Mouse (Mus musculus) gastrocnemius, adult 18-20 months (tissue): ENCODE measurements around the gene Doc2b. TPM values are rescaled to one million over a fixed set of nuclear protein-coding genes. Genes with fewer than 3 reads are reported as not detected.

ENCODE experiments used
- DNase-seq: peaks from one replicate; pipeline ENCODE4 v3.0.0; 2021; ENCODE audit warnings: low spot score
- total RNA-seq, 2 experiments: library from RNA; stranded (reverse); gene quantifications; 2 replicates each; pipeline ENCODE4 v1.2.3; 2021

Doc2b gene
- total RNA-seq, 2 experiments from 2014 or later = 0.45 to 2.7 TPM

GRCm38 (mm10) chr11:75794602-75795320, 1.1 kb downstream of the Doc2b start:
- no peak for DNase-seq

GRCm38 (mm10) chr11:75793351-75793750, 2.5 kb downstream of the Doc2b start:
- no peak for DNase-seq

- no peak for DNase-seq
Observed at GRCm38 (mm10) chr11:75792535-75792934, 3.3 kb downstream of the Doc2b start.

GRCm38 (mm10) chr11:75785897-75786296, 10.0 kb downstream of the Doc2b start:
- DNase-seq = no peak

GRCm38 (mm10) chr11:75783799-75784198, 12.1 kb downstream of the Doc2b start:
- no peak for DNase-seq

GRCm38 (mm10) chr11:75781919-75782318, 13.9 kb downstream of the Doc2b start:
- DNase-seq = peak; percentile 68

GRCm38 (mm10) chr11:75775919-75776318, 19.9 kb downstream of the Doc2b start:
- DNase-seq = no peak

GRCm38 (mm10) chr11:75772562-75772961, 23.3 kb downstream of the Doc2b start:
- no peak for DNase-seq

- peak; percentile 89 for DNase-seq
Observed at GRCm38 (mm10) chr11:75769206-75769605, 26.6 kb downstream of the Doc2b start.

- DNase-seq = no peak
Observed at GRCm38 (mm10) chr11:75768091-75768989, 27.5 kb downstream of the Doc2b start.

- peak; percentile 65 for DNase-seq
Observed at GRCm38 (mm10) chr11:75767014-75767413, 28.8 kb downstream of the Doc2b start.

GRCm38 (mm10) chr11:75765161-75765560, 30.7 kb downstream of the Doc2b start:
- no peak for DNase-seq

GRCm38 (mm10) chr11:75764521-75765023, 31.3 kb downstream of the Doc2b start:
- no peak for DNase-seq

- DNase-seq = no peak
Observed at GRCm38 (mm10) chr11:75762708-75763107, 33.1 kb downstream of the Doc2b start.

- DNase-seq = peak; percentile 47
Observed at GRCm38 (mm10) chr11:75760785-75761184, 35.1 kb downstream of the Doc2b start.

GRCm38 (mm10) chr11:75758553-75758952, 37.3 kb downstream of the Doc2b start:
- DNase-seq = peak; percentile 63

GRCm38 (mm10) chr11:75756687-75757086, 39.2 kb downstream of the Doc2b start:
- DNase-seq = no peak

- no peak for DNase-seq
Observed at GRCm38 (mm10) chr11:75751082-75751481, 44.8 kb downstream of the Doc2b start.

GRCm38 (mm10) chr11:75750537-75750936, 45.3 kb downstream of the Doc2b start:
- DNase-seq = no peak

- DNase-seq = no peak
Observed at GRCm38 (mm10) chr11:75744761-75745160, 51.1 kb downstream of the Doc2b start.

GRCm38 (mm10) chr11:75741615-75742014, 54.2 kb downstream of the Doc2b start:
- no peak for DNase-seq

- DNase-seq = no peak
Observed at GRCm38 (mm10) chr11:75740204-75740603, 55.6 kb downstream of the Doc2b start.
